Mouse (Mus musculus) lung, postnatal 0 days (tissue): ENCODE data around the gene Crispld2. TPM values are rescaled to one million over a fixed set of nuclear protein-coding genes. Genes with fewer than 3 reads are reported as not detected.
A peak's percentile ranks its signal among the peaks of the same experiment; 100 is the strongest.

ENCODE experiments used
- ATAC-seq: fragments of 200-750 bp; cut with Nextera tagmentation; 2 replicates; pipeline ENCODE4 v1.8.0; 2017; ENCODE audit warnings: moderate library complexity
- DNase-seq: peaks from one replicate; pipeline ENCODE4 v3.0.0-alpha.2; 2016; ENCODE audit warnings: low spot score
- H3K27ac ChIP-seq: fragments of 300-500 bp; sonication (generic); 2 replicates; pipeline ENCODE4 v1.5.1; 2014; ENCODE audit warnings: antibody characterized with exemption, mild to moderate bottlenecking, low read length, mixed read lengths
- H3K27me3 ChIP-seq: fragments of 300-500 bp; sonication (generic); replicated peaks from 2 replicates; pipeline ENCODE4 v1.6.1; 2014; ENCODE audit warnings: low read length, mixed read lengths; ENCODE audit not compliant: insufficient read depth
- H3K36me3 ChIP-seq: fragments of 300-500 bp; sonication (generic); 2 replicates; pipeline ENCODE4 v1.6.1; 2014; ENCODE audit warnings: low read length, mixed read lengths; ENCODE audit not compliant: insufficient read depth
- H3K4me1 ChIP-seq: fragments of 300-500 bp; sonication (generic); 2 replicates; pipeline ENCODE4 v1.6.1; 2014; ENCODE audit warnings: antibody characterized with exemption, low read depth, low read length, mixed read lengths; ENCODE audit not compliant: insufficient read depth
- H3K4me2 ChIP-seq: fragments of 300-500 bp; sonication (generic); replicated peaks from 2 replicates; pipeline ENCODE4 v1.6.1; 2014; ENCODE audit warnings: low read depth, mild to moderate bottlenecking, low read length, moderate library complexity, mixed read lengths
- H3K4me3 ChIP-seq: fragments of 300-500 bp; sonication (generic); 2 replicates; pipeline ENCODE4 v1.5.1; 2014; ENCODE audit warnings: low read depth, low read length
- H3K9ac ChIP-seq: fragments of 300-500 bp; sonication (generic); replicated peaks from 2 replicates; pipeline ENCODE4 v1.6.1; 2014; ENCODE audit warnings: low read depth, mild to moderate bottlenecking
- H3K9me3 ChIP-seq: fragments of 300-500 bp; sonication (generic); 2 replicates; pipeline ENCODE4 v1.6.1; 2016; ENCODE audit warnings: low read length, mixed read lengths
- CTCF ChIP-seq: IDR thresholded peaks from 2 replicates; pipeline ENCODE4 v1.5.1; 2016; ENCODE audit warnings: antibody characterized with exemption, mild to moderate bottlenecking
- EP300 ChIP-seq: IDR thresholded peaks from 2 replicates; pipeline ENCODE4 v1.6.1; 2016; ENCODE audit warnings: antibody characterized with exemption, mild to moderate bottlenecking, control low read depth
- WGBS: fragments of 180-500 bp; shearing (Covaris S2); extraction: QIAGEN DNeasy Blood & Tissue Kit; methylation state at CpG from one replicate; pipeline ENCODE4 v1.1.7; 2014; 5-methylcytosine and 5-hydroxymethylcytosine counted together
- polyA plus RNA-seq: library from polyadenylated mRNA; unstranded; fragments of >200 nt; fragmentation: Nextera tagmentation; extraction: Ambion mirVana; gene quantifications from 2 replicates; pipeline ENCODE4 v1.2.1, GENCODE M21; 2015

Gene Crispld2
- polyA plus RNA-seq, 1 experiment from 2014 or later, result 16.8 TPM

DNA sequence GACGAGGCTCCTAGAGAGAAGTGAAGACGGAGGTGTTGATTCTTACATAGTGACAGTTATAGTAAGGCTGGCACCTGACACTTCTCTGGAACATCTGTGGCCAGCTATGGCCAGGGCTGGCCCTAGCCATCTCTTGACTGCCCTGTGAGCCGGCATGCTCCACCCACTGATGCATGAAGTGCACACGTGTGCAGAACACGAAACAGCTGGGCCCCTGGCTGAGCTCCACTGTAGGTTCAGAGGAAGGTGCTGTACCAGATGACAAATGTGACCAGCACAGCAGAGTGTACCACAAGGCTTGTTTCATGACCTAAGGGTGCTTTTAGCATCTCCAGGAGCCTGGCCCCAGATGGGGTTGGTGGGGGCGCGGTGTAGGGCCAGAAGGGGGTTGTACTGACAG is 1.9 kb downstream of the Crispld2 start:
- peaks cover 17% of the 10 kb centered on the region; the same call in 1 of the 2 replicates for H3K27me3 ChIP-seq
- ATAC-seq, result peak; percentile 59

DNA sequence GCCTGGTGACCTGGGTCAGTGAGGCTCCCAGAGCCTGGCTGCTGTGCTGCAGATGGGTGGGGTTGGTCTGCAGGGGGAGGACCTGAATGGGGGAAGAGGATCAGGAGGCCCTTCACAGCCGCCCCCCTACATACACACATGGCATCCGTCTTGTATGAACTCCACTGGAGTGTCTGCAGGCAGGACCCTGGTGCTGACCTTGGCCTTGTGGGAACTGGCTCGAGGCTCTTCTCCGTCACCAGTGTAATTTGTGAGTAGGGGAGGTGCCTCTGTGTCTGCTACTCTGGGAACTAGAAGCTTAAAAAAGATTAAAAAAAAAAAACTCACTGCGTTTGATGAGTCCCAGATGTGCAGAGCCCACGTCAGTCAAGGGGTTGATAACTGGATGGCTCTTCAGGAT is 2.3 kb downstream of the Crispld2 start:
- peak; percentile 63 for DNase-seq
- H3K4me3 ChIP-seq, result no peak overlapping the region
- H3K27me3 ChIP-seq, result peaks cover 17% of the 10 kb centered on the region; the same call in 1 of the 2 replicates
- H3K9ac ChIP-seq, result no peak overlapping the region
- no peaks in the 10 kb centered on the region for H3K9me3 ChIP-seq
- H3K4me2 ChIP-seq, result 0 out of 2 replicates have a peak overlapping the region, but pooled peaks have one; percentile 27
- TF ChIP-seq CTCF (no peak), EP300 (no peak)
- no peak overlapping the region for H3K27ac ChIP-seq
- WGBS, result 41% methylated on average over 6 of the region's 6 CpGs
- peak; percentile 64 for ATAC-seq
- no peaks in the 10 kb centered on the region for H3K4me1 ChIP-seq
- H3K36me3 ChIP-seq, result no peaks in the 10 kb centered on the region

More for the DNA sequence above, 1.9 kb downstream of the Crispld2 start:
- Histone ChIP-seq H3K9me3 (no peaks in the 10 kb centered on the region), H3K9ac (no peak overlapping the region), H3K4me3 (no peak overlapping the region), H3K4me2 (0 out of 2 replicates have a peak overlapping the region, but pooled peaks have one; percentile 27), H3K27ac (no peak overlapping the region), H3K36me3 (no peaks in the 10 kb centered on the region), H3K4me1 (no peaks in the 10 kb centered on the region)
- TF ChIP-seq EP300 (no peak), CTCF (no peak)
- peak; percentile 52 for DNase-seq
- 36% methylated on average over 7 of the region's 7 CpGs for WGBS

DNA sequence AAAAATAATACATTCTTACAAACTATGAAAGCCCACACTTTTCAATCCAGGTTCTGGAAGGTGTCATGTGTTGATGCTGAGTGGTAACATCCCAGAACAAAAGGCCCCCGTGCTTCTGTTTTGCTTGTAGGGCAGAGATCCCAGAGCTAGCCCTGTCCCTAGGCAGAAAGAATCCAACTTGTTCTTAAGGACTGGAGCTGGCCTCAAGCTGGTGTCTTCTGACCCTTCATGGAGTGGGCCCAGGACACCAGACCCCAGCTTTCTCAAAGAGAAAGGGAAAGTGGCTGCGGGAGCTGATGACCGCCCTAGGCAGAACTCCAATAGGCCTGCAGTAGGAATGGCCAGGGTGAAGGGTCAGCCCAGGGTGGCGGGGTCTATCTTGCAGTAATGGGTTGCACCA is 5.0 kb downstream of the Crispld2 start:
- Histone ChIP-seq H3K27ac (no peak overlapping the region), H3K27me3 (peaks cover 10% of the 10 kb centered on the region; the same call in 1 of the 2 replicates), H3K4me1 (no peaks in the 10 kb centered on the region), H3K36me3 (no peaks in the 10 kb centered on the region), H3K9ac (no peak overlapping the region), H3K9me3 (no peaks in the 10 kb centered on the region), H3K4me3 (no peak overlapping the region), H3K4me2 (no peak overlapping the region)
- DNase-seq (no peak), ATAC-seq (no peak)
- TF ChIP-seq CTCF, result no peak
- no peak for TF ChIP-seq EP300
- WGBS, result 75% methylated on average over 4 of the region's 4 CpGs

- Histone ChIP-seq H3K4me3 (no peak overlapping the region), H3K9ac (no peak overlapping the region), H3K9me3 (no peaks in the 10 kb centered on the region), H3K27me3 (no peaks in the 10 kb centered on the region), H3K36me3 (no peaks in the 10 kb centered on the region), H3K27ac (no peak overlapping the region), H3K4me2 (no peak overlapping the region), H3K4me1 (no peaks in the 10 kb centered on the region)
- DNase-seq, result peak; percentile 23
- ATAC-seq, result no peak
- 19% methylated on average over 8 of the region's 8 CpGs for WGBS
- no peak for TF ChIP-seq EP300
Observed at GRCm38 (mm10) chr8:120000461-120000860, 8.2 kb downstream of the Crispld2 start.

DNA sequence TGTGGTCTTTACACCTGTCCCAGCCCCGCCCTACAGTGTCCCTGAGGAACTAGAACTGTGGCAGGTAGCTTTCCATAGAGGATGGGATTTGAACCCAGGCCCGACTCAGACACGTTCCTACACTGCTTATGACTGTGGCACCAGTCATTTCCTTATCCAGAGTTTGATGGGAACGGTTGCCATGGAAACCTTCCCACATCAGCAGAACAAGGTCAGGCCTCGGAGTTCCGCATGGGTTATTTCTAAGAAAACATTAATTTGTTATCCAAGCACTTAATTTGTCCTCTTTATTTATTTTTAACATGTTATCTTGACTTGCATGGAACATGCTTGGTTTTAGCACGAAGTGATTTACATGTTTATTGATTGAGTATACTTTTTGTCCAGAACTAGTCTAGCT is 9.5 kb downstream of the Crispld2 start:
- ATAC-seq (peak; percentile 37), DNase-seq (peak; percentile 78)
- H3K9ac ChIP-seq, result no peak overlapping the region
- H3K4me3 ChIP-seq, result no peak overlapping the region
- H3K9me3 ChIP-seq, result no peaks in the 10 kb centered on the region
- H3K4me1 ChIP-seq, result no peaks in the 10 kb centered on the region
- 51% methylated on average over 7 of the region's 7 CpGs for WGBS
- no peak overlapping the region for H3K4me2 ChIP-seq
- TF ChIP-seq EP300, result peak; percentile 84
- TF ChIP-seq CTCF, result no peak
- no peaks in the 10 kb centered on the region for H3K27me3 ChIP-seq
- H3K27ac ChIP-seq, result no peak overlapping the region
- H3K36me3 ChIP-seq, result no peaks in the 10 kb centered on the region

GRCm38 (mm10) chr8:120002348-120002747 is 10.1 kb downstream of the Crispld2 start:
- Histone ChIP-seq H3K9me3 (no peaks in the 10 kb centered on the region), H3K4me3 (no peak overlapping the region), H3K27me3 (no peaks in the 10 kb centered on the region), H3K27ac (0 out of 2 replicates have a peak overlapping the region, but pooled peaks have one; percentile 11), H3K4me2 (no peak overlapping the region), H3K36me3 (no peaks in the 10 kb centered on the region), H3K9ac (no peak overlapping the region), H3K4me1 (no peaks in the 10 kb centered on the region)
- DNase-seq (peak; percentile 55), ATAC-seq (peak; percentile 22)
- 48% methylated on average over 9 of the region's 9 CpGs for WGBS
- TF ChIP-seq EP300 (no peak), CTCF (no peak)

- WGBS, result 19% methylated on average over 14 of the region's 14 CpGs
- Histone ChIP-seq H3K4me1 (no peaks in the 10 kb centered on the region), H3K36me3 (no peaks in the 10 kb centered on the region), H3K9me3 (no peaks in the 10 kb centered on the region), H3K27ac (no peak overlapping the region), H3K4me2 (no peak overlapping the region), H3K4me3 (no peak overlapping the region), H3K9ac (no peak overlapping the region), H3K27me3 (no peaks in the 10 kb centered on the region)
- ATAC-seq (peak; percentile 86), DNase-seq (peak; percentile 93)
- TF ChIP-seq EP300 (peak; percentile 92), CTCF (no peak)
Observed at GRCm38 (mm10) chr8:120004154-120004702, 12.0 kb downstream of the Crispld2 start.
